Mouse (Mus musculus): ENCODE data around the gene Dhrs7c. TPM values are rescaled to one million over a fixed set of nuclear protein-coding genes. Genes with fewer than 3 reads are reported as not detected.

Dhrs7c gene
- polyA plus RNA-seq, 1 experiment from 2014 or later: 1.3 TPM

DNA sequence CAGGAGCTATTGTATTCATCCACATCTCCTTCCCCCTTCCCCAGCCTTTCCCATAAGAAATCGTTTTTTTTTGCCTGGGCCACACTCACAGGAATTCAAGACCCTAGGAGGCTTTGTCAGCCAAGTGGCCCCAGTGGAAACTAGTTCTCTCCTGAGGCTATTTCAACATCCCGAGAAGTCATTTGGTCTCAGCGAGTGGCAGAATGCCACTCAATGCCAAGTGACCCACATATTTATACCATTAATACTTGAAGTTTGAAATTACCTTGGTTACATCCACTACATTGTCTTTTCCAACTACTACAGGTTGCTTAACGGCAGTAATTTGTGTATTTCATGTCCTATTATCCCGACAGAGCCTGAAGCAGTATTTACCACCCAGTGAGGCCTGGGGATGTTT, 53.8 kb downstream of the Dhrs7c start:
- no peak overlapping the region for H3K9ac ChIP-seq (replicated peaks)
- H3K4me2 ChIP-seq: no peak overlapping the region
- WGBS: 48% methylated on average over 5 of the region's 5 CpGs
- no peak for ATAC-seq (ENCODE audit: low FRiP score)
- H3K27me3 ChIP-seq (replicated peaks): no peaks in the 10 kb centered on the region
- no peaks in the 10 kb centered on the region for H3K36me3 ChIP-seq
- no peak overlapping the region for H3K27ac ChIP-seq (replicated peaks)
- no peaks in the 10 kb centered on the region for H3K4me1 ChIP-seq
- H3K4me3 ChIP-seq (replicated peaks): no peak overlapping the region
- H3K9me3 ChIP-seq (replicated peaks): no peaks in the 10 kb centered on the region

DNA sequence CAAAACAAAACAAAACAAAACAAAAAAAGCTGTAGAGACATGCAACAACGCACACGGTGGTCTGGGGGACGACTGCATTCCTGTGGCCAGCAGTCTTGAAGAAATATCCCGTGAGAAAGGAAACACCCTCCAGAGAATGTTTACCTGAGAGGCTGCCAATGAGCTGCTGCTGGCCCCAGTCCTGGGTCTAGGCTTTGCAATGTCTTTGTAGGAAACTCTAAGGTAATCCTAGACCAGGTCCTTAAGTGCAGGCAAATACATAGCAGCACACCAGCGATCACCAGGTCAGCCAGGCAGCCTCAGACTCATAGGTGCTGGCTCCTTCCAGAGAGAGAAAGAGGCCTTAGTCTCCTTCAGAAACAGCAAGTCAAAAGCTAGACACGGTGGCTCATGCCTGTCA, 56.0 kb downstream of the Dhrs7c start:
- Histone ChIP-seq H3K27ac (replicated peaks) (no peak overlapping the region), H3K4me1 (no peaks in the 10 kb centered on the region), H3K36me3 (no peaks in the 10 kb centered on the region), H3K4me2 (no peak overlapping the region), H3K9me3 (replicated peaks) (no peaks in the 10 kb centered on the region), H3K9ac (replicated peaks) (no peak overlapping the region), H3K27me3 (replicated peaks) (no peaks in the 10 kb centered on the region), H3K4me3 (replicated peaks) (no peak overlapping the region)
- no peak for ATAC-seq (ENCODE audit: low FRiP score)
- WGBS: 76% methylated on average over 6 of the region's 6 CpGs

DNA sequence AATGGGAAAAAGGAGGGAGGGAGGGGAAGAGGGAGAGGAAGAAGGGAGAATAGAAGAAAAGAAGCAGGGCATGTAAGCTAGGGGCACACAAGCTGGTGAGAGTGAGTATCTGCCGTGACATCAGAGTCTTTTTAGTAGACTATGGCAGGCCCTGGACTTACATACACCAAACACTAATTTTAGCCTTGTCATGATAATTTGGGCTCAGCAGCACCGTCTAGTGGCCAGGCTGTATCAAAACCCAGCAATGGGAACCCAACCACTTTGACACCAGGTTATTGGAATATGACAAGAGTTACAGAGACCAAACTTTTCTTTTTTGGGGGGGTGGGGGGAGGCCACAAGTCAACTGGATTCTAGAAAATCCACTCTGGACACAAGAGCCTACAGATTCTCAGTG, 57.0 kb downstream of the Dhrs7c start:
- Histone ChIP-seq H3K9ac (replicated peaks) (no peak overlapping the region), H3K27ac (replicated peaks) (no peak overlapping the region), H3K9me3 (replicated peaks) (no peaks in the 10 kb centered on the region), H3K4me2 (no peak overlapping the region), H3K4me1 (no peaks in the 10 kb centered on the region), H3K27me3 (replicated peaks) (no peaks in the 10 kb centered on the region), H3K36me3 (no peaks in the 10 kb centered on the region), H3K4me3 (replicated peaks) (no peak overlapping the region)
- no peak for ATAC-seq (ENCODE audit: low FRiP score)
- WGBS: 45% methylated on average over 2 of the region's 2 CpGs

DNA sequence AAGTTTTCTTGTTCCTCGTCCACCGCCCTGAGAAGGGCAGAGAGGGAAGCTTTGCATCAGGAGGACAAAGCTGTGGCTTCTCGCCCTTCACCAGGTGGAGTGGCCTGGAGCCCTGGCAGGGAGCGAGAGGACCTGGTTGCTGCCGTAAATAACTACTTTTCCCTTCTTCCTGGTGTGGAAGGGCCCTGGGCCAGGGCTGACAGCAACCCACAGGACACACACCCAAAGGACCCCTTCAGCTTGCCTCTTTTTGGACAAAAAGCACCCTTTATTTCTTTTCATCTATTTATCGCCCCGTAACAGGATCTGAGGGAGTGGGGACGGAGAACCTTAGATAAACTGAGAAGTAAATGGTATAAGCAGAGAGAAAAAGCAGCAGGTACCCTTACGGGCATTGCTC, 60.5 kb downstream of the Dhrs7c start:
- H3K4me3 ChIP-seq (replicated peaks): no peak overlapping the region
- H3K4me1 ChIP-seq: peaks cover 4% of the 10 kb centered on the region; the same call in 1 of the 2 replicates
- H3K36me3 ChIP-seq: no peaks in the 10 kb centered on the region
- no peaks in the 10 kb centered on the region for H3K27me3 ChIP-seq (replicated peaks)
- no peak overlapping the region for H3K4me2 ChIP-seq
- 90% methylated on average over 9 of the region's 9 CpGs for WGBS
- H3K27ac ChIP-seq (replicated peaks): no peak overlapping the region
- H3K9me3 ChIP-seq (replicated peaks): no peaks in the 10 kb centered on the region
- no peak for ATAC-seq (ENCODE audit: low FRiP score)
- no peak overlapping the region for H3K9ac ChIP-seq (replicated peaks)

DNA sequence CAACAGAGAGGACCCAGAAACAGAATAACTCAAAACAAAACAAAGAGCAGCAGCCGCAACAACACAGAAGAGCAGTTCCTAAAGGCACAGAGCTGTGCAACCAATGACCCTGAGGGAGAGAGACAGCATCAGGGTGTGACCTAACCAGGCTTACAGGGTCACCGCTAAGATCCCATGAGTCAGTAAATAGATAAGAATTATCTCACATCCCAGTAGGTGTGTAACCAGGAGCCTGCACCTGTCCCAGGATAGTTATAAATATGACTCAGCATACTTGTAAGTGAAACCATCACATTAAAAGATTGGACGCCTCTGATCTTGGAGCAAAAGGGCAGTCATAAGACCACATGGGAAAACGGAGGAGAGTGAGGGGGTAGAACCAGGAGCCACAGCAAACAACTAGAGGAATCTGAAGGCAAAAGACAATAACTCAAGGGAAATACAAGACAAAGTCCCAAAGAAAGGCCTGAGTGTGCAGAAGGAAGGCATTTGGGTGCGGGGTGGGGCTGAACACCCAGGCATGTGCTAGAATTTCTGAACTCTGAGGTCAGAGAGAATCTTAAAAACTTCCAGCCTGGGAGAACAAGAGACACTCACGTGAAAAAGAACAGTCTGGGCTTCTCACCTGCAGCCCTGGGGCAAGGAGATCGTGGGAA, 62.9 kb downstream of the Dhrs7c start:
- Histone ChIP-seq H3K4me1 (peaks cover 4% of the 10 kb centered on the region; the same call in 1 of the 2 replicates), H3K27me3 (replicated peaks) (no peaks in the 10 kb centered on the region), H3K4me3 (replicated peaks) (no peak overlapping the region), H3K4me2 (no peak overlapping the region), H3K9me3 (replicated peaks) (no peaks in the 10 kb centered on the region), H3K9ac (replicated peaks) (no peak overlapping the region), H3K36me3 (no peaks in the 10 kb centered on the region), H3K27ac (replicated peaks) (no peak overlapping the region)
- 60% methylated on average over 7 of the region's 7 CpGs for WGBS
- ATAC-seq (ENCODE audit: low FRiP score): no peak

DNA sequence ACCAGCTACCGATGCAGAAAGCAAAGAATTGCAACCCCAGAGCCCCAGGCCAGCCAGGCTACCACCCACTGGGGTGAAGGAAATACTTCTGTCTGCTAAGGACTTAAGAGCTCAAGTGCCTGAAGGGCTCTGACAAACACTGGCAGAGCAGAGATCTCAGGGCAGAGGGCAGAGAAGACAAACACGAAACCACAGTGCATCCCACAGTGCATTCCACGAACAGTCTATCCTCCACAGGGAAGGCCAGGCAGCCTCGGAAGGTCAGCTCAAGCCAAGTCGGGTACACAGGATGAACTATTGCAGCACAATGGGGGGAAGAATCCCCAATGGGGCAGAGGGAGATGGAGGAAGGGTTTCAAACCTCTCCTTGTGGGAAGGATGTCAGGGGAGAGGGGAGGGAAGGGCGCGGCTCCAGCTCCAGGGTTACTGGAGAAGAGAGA, 63.4 kb downstream of the Dhrs7c start:
- Histone ChIP-seq H3K27me3 (replicated peaks) (no peaks in the 10 kb centered on the region), H3K4me2 (no peak overlapping the region), H3K27ac (replicated peaks) (no peak overlapping the region), H3K4me3 (replicated peaks) (no peak overlapping the region), H3K9ac (replicated peaks) (no peak overlapping the region), H3K9me3 (replicated peaks) (no peaks in the 10 kb centered on the region), H3K4me1 (peaks cover 4% of the 10 kb centered on the region; the same call in 1 of the 2 replicates), H3K36me3 (no peaks in the 10 kb centered on the region)
- ATAC-seq (ENCODE audit: low FRiP score): no peak
- WGBS: 23% methylated on average over 7 of the region's 7 CpGs

DNA sequence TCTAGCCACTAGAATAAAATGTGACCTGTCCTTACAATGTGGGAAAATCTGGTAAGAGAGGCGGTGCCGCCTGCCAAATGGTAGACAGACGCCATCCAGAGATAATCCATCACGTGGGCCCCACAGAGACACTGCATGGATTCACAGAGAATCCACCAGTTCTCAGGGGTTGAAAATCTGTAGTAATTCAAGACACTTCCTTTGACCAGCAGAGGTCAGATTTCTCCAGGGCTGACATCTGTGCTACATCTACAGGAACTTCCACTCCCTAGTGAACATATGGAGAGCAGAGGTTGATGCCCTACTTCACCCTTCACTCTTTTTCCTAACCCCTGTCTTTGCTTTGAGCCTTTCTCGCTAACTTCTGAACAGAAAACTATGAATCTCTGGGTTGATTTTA, 67.1 kb downstream of the Dhrs7c start:
- Histone ChIP-seq H3K36me3 (no peaks in the 10 kb centered on the region), H3K4me2 (no peak overlapping the region), H3K4me1 (peaks cover 4% of the 10 kb centered on the region; the same call in 1 of the 2 replicates), H3K27ac (replicated peaks) (no peak overlapping the region), H3K4me3 (replicated peaks) (no peak overlapping the region), H3K9ac (replicated peaks) (no peak overlapping the region), H3K9me3 (replicated peaks) (no peaks in the 10 kb centered on the region), H3K27me3 (replicated peaks) (no peaks in the 10 kb centered on the region)
- no peak for ATAC-seq (ENCODE audit: low FRiP score)
- 90% methylated on average over 5 of the region's 5 CpGs for WGBS

Other genes starting within 250 kb of the Dhrs7c start
- not detected in 2 replicates for gene Rcvrn, start 102.9 kb upstream of the Dhrs7c start, polyA plus RNA-seq (2015; fragmentation: Nextera tagmentation; extraction: Ambion mirVana)
- 0.13 TPM in 1 of 2 replicates, not detected in the other for gene Glp2r, start 27.0 kb upstream of the Dhrs7c start, polyA plus RNA-seq (2015; fragmentation: Nextera tagmentation; extraction: Ambion mirVana)
- gene Gsg1l2, start 23.6 kb upstream of the Dhrs7c start, polyA plus RNA-seq (2015; fragmentation: Nextera tagmentation; extraction: Ambion mirVana): 0.20 TPM in 1 of 2 replicates, not detected in the other
- 0.69 and 0.77 TPM in 2 replicates for gene Usp43, start 124.0 kb downstream of the Dhrs7c start, polyA plus RNA-seq (2015; fragmentation: Nextera tagmentation; extraction: Ambion mirVana)
- 2.8 and 4.1 TPM in 2 replicates for gene Cfap52, start 167.5 kb downstream of the Dhrs7c start, polyA plus RNA-seq (2015; fragmentation: Nextera tagmentation; extraction: Ambion mirVana)
- gene Stx8, start 168.0 kb downstream of the Dhrs7c start, polyA plus RNA-seq (2015; fragmentation: Nextera tagmentation; extraction: Ambion mirVana): 62.0 and 64.6 TPM in 2 replicates